Mouse (Mus musculus) ovary, postnatal 36 days (tissue): ENCODE measurements around the gene Wasf2.

ENCODE experiments used
- DNase-seq: peaks from one replicate; pipeline ENCODE4 v3.0.0; 2022; ENCODE audit warnings: low spot score, mixed read lengths

Gene Wasf2

GRCm38 (mm10) chr4:133175998-133176760 is 45.9 kb downstream of the Wasf2 start:
- DNase-seq, result no peak

- DNase-seq, result no peak
These were observed 46.6 kb downstream of the Wasf2 start for GRCm38 (mm10) chr4:133176761-133177403.

GRCm38 (mm10) chr4:133178305-133178704 is 48.0 kb downstream of the Wasf2 start:
- DNase-seq, result no peak

- DNase-seq, result no peak
These were observed 49.0 kb downstream of the Wasf2 start for GRCm38 (mm10) chr4:133179258-133179657.

- no peak for DNase-seq
These were observed 52.2 kb downstream of the Wasf2 start for GRCm38 (mm10) chr4:133182439-133183033.

GRCm38 (mm10) chr4:133184031-133184897 is 54.0 kb downstream of the Wasf2 start:
- no peak for DNase-seq

- DNase-seq, result peak; percentile 39
These were observed 54.8 kb downstream of the Wasf2 start for GRCm38 (mm10) chr4:133184898-133185665.

GRCm38 (mm10) chr4:133185893-133186292 is 55.6 kb downstream of the Wasf2 start:
- no peak for DNase-seq

- no peak for DNase-seq
These were observed 56.6 kb downstream of the Wasf2 start for GRCm38 (mm10) chr4:133186856-133187255.

GRCm38 (mm10) chr4:133189396-133189795 is 59.1 kb downstream of the Wasf2 start:
- DNase-seq, result no peak

- DNase-seq, result no peak
These were observed 64.2 kb downstream of the Wasf2 start for GRCm38 (mm10) chr4:133194482-133194881.

- no peak for DNase-seq
These were observed 64.7 kb downstream of the Wasf2 start for GRCm38 (mm10) chr4:133195014-133195413.

GRCm38 (mm10) chr4:133196136-133196535 is 65.8 kb downstream of the Wasf2 start:
- no peak for DNase-seq

- DNase-seq, result no peak
These were observed 66.5 kb downstream of the Wasf2 start for GRCm38 (mm10) chr4:133196852-133197251.

GRCm38 (mm10) chr4:133197355-133197754 is 67.0 kb downstream of the Wasf2 start:
- no peak for DNase-seq

GRCm38 (mm10) chr4:133197801-133198286 is 67.5 kb downstream of the Wasf2 start:
- peak; percentile 38 for DNase-seq

- DNase-seq, result no peak
These were observed 68.3 kb downstream of the Wasf2 start for GRCm38 (mm10) chr4:133198337-133199180.

- DNase-seq, result no peak
These were observed 69.4 kb downstream of the Wasf2 start for GRCm38 (mm10) chr4:133199743-133200142.

- DNase-seq, result peak; percentile 48
These were observed 70.0 kb downstream of the Wasf2 start for GRCm38 (mm10) chr4:133200343-133200742.
